Mouse (Mus musculus) embryonic facial prominence, embryonic 15.5 days (tissue): ENCODE results near the gene Sf3b4. TPM values are rescaled to one million over a fixed set of nuclear protein-coding genes. Genes with fewer than 3 reads are reported as not detected.
"Not testable (repeated sequence)": the region's sequence is repeated elsewhere in the genome, so short reads cannot be mapped to it uniquely, and the experiment has no call there.

Experiments used
- ATAC-seq: fragments of 200-750 bp; cut with Nextera tagmentation; 2 replicates; pipeline ENCODE4 v1.8.0; 2017; ENCODE audit warnings: low read depth, moderate TSS enrichment; ENCODE audit not compliant: insufficient number of reproducible peaks, low FRiP score, low TSS enrichment
- H3K27ac ChIP-seq: fragments of 300-500 bp; sonication (generic); replicated peaks from 2 replicates; pipeline ENCODE4 v1.5.1; 2015; ENCODE audit warnings: mild to moderate bottlenecking, inconsistent platforms
- H3K27me3 ChIP-seq: fragments of 300-500 bp; sonication (generic); 2 replicates; pipeline ENCODE4 v1.6.1; 2015; ENCODE audit warnings: inconsistent platforms
- H3K36me3 ChIP-seq: fragments of 300-500 bp; sonication (generic); 2 replicates; pipeline ENCODE4 v1.6.1; 2015; ENCODE audit warnings: mild to moderate bottlenecking, inconsistent platforms
- H3K4me1 ChIP-seq: fragments of 300-500 bp; sonication (generic); 2 replicates; pipeline ENCODE4 v1.6.1; 2015; ENCODE audit warnings: inconsistent platforms
- H3K4me2 ChIP-seq: fragments of 300-500 bp; sonication (generic); replicated peaks from 2 replicates; pipeline ENCODE4 v1.6.1; 2015; ENCODE audit warnings: mild to moderate bottlenecking, inconsistent platforms
- H3K4me3 ChIP-seq: fragments of 300-500 bp; sonication (generic); replicated peaks from 2 replicates; pipeline ENCODE4 v1.5.1; 2015; ENCODE audit warnings: mild to moderate bottlenecking, inconsistent platforms
- H3K9ac ChIP-seq: fragments of 300-500 bp; sonication (generic); 2 replicates; pipeline ENCODE4 v1.6.1; 2015; ENCODE audit warnings: inconsistent platforms
- H3K9me3 ChIP-seq: fragments of 300-500 bp; sonication (generic); replicated peaks from 2 replicates; pipeline ENCODE4 v1.6.1; 2016; ENCODE audit warnings: inconsistent platforms
- WGBS: fragments of 180-500 bp; shearing (Covaris S2); methylation state at CpG from one replicate; pipeline ENCODE4 v1.1.7; 2015; 5-methylcytosine and 5-hydroxymethylcytosine counted together
- microRNA-seq: library from miRNA; unstranded; fragments of <30 nt; microRNA quantifications from one replicate; pipeline ENCODE4, GENCODE M21; 2016; ENCODE audit warnings: borderline number of aligned reads
- polyA plus RNA-seq: library from polyadenylated mRNA; unstranded; fragments of >200 nt; fragmentation: Nextera tagmentation; extraction: Ambion mirVana; gene quantifications from 2 replicates; pipeline ENCODE4 v1.2.1, GENCODE M21; 2015

The Sf3b4 gene
- polyA plus RNA-seq, 1 experiment from 2014 or later, result 167 TPM

GRCm38 (mm10) chr3:96220131-96220764, 48.1 kb downstream of the Sf3b4 start:
- H3K36me3 ChIP-seq, H3K9me3 ChIP-seq, H3K27me3 ChIP-seq: not testable (repeated sequence)
- Histone ChIP-seq H3K27ac (peak overlapping the region; percentile 100), H3K4me3 (peak overlapping the region; percentile 65), H3K9ac (peak overlapping the region; percentile 76), H3K4me2 (peak overlapping the region; percentile 69), H3K4me1 (peaks cover 31% of the 10 kb centered on the region)
- WGBS, result under 1% methylated on average over 41 of the region's 47 CpGs
- ATAC-seq, result 0 out of 2 replicates have a peak, but pooled peaks have one; percentile 0

GRCm38 (mm10) chr3:96220765-96221639, 48.9 kb downstream of the Sf3b4 start, which contains the start of the genes Hist2h2ac and Hist2h2be:
Hist2h2ac (minus strand) TSS chr3:96220880.
Hist2h2be (plus strand) TSS chr3:96221119.
- Histone ChIP-seq H3K4me3 (peak within 1 kb of the TSS; percentile 65), H3K9me3 (no peaks in the 10 kb centered on the region), H3K36me3 (no peaks in the 10 kb centered on the region), H3K4me1 (peaks cover 31% of the 10 kb centered on the region), H3K9ac (peak within 1 kb of the TSS; percentile 76), H3K4me2 (peak within 1 kb of the TSS; percentile 69), H3K27me3 (no peaks in the 10 kb centered on the region), H3K27ac (peak within 1 kb of the TSS; percentile 100)
- peak; percentile 88 for ATAC-seq
- WGBS, result under 1% methylated on average over 43 of the region's 43 CpGs

DNA sequence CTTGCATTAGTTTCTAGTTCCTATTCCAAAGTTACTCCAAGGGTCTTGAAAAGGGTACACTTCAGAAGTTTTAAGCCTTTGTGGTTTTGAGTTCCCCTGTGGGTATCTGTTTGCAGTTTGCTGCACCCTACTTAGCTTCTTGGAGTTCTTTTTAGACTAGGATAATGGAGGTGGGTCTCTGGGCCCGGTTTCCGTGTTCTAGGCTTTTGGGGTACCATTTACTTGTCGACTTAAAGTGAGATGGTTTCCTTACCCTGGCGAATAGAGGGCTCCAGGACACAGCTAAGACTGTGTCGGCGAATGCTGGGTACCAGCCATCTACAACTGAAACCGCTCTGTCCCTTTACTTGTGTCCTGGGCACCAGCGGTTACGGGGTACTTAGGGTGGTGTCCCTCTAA, 49.5 kb downstream of the Sf3b4 start:
- Histone ChIP-seq H3K9me3 (no peaks in the 10 kb centered on the region), H3K4me2 (peak overlapping the region; percentile 69), H3K36me3 (no peaks in the 10 kb centered on the region), H3K4me1 (peaks cover 31% of the 10 kb centered on the region), H3K27ac (peak overlapping the region; percentile 100), H3K4me3 (peak overlapping the region; percentile 65), H3K9ac (peak overlapping the region; percentile 52), H3K27me3 (no peaks in the 10 kb centered on the region)
- WGBS, result 20% methylated on average over 9 of the region's 9 CpGs
- ATAC-seq, result no peak

DNA sequence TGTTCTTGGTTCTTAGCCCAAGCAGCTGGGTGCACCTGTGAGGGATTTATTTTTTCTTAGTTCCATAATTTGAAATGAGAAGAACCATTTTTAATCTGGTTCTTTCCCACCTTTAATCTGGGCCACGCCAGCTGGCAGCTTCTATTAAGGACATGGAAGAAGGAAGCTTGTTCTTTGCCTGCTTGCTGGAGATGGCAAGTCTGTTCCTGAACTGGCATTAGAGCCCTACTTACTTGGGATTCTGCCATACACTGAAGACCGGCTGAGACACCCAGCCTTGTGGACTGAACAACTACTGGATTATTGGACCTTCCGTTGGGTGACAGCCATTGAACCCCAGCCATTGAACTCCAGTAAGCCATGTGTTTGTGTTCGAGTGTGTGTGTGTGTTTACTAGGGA, 50.6 kb downstream of the Sf3b4 start:
- H3K36me3 ChIP-seq, result no peaks in the 10 kb centered on the region
- ATAC-seq, result no peak
- no peak overlapping the region for H3K4me3 ChIP-seq
- H3K27me3 ChIP-seq, result no peaks in the 10 kb centered on the region
- peaks cover 35% of the 10 kb centered on the region for H3K4me1 ChIP-seq
- no peaks in the 10 kb centered on the region for H3K9me3 ChIP-seq
- no peak overlapping the region for H3K9ac ChIP-seq
- WGBS, result 87% methylated on average over 4 of the region's 4 CpGs
- H3K4me2 ChIP-seq, result peak overlapping the region; percentile 69; the same call in 1 of the 2 replicates
- H3K27ac ChIP-seq, result no peak overlapping the region

DNA sequence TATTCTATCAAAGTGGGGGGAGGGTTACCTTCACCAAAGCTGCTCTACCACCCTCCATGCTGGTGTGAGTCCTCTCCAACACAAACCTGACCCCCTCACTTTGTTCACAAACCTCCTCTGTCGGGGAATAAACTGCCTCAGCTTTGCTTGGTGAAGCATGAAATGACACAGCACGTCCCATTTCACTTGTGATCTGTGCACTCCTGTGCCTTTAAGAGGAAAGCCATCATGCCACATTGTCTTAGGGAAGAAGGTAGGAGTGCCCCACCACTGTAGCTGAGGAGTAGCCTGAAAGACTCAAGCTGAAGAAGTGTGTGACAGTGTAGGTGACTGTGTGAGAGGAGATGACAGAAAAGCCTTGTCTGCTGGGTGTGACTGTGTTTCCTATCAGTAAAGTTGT, 53.3 kb downstream of the Sf3b4 start:
- Histone ChIP-seq H3K4me2 (no peak overlapping the region), H3K9me3 (no peaks in the 10 kb centered on the region), H3K27ac (no peak overlapping the region), H3K9ac (no peak overlapping the region), H3K4me3 (no peak overlapping the region), H3K36me3 (no peaks in the 10 kb centered on the region), H3K4me1 (peaks cover 27% of the 10 kb centered on the region), H3K27me3 (no peaks in the 10 kb centered on the region)
- 42% methylated on average over 2 of the region's 2 CpGs for WGBS
- ATAC-seq, result no peak

Small RNAs within 50 kb of the gene (microRNA-seq; reads per million reads assigned to microRNA genes)
- gene Gm44492, result not detected

Other genes with a start within 250 kb of the Sf3b4 start
- 173 and 175 TPM in 2 replicates for gene Anp32e, start 243.1 kb upstream of the Sf3b4 start, polyA plus RNA-seq
- gene Plekho1, start 176.3 kb upstream of the Sf3b4 start, polyA plus RNA-seq, result 36.7 and 47.0 TPM in 2 replicates
- 41.0 and 46.1 TPM in 2 replicates for gene Vps45, start 113.9 kb upstream of the Sf3b4 start, polyA plus RNA-seq
- gene Otud7b, start 67.8 kb upstream of the Sf3b4 start, polyA plus RNA-seq, result 22.0 and 26.1 TPM in 2 replicates
- gene Mtmr11, start 10.3 kb upstream of the Sf3b4 start, polyA plus RNA-seq, result 25.7 and 26.6 TPM in 2 replicates
- 4.8 and 5.6 TPM in 2 replicates for gene Sv2a, start 8.8 kb downstream of the Sf3b4 start, polyA plus RNA-seq
- 50.9 and 52.6 TPM in 2 replicates for gene Bola1, start 47.4 kb downstream of the Sf3b4 start, polyA plus RNA-seq
- gene Hist2h2ab, start 47.5 kb downstream of the Sf3b4 start, polyA plus RNA-seq, result not detected in 2 replicates
- gene Hist2h2ac, start 48.5 kb downstream of the Sf3b4 start, polyA plus RNA-seq, result 5.8 and 10.1 TPM in 2 replicates
- gene Hist2h2be, start 48.8 kb downstream of the Sf3b4 start, polyA plus RNA-seq, result 9.8 and 13.5 TPM in 2 replicates
- gene Hist2h3c2, start 66.8 kb downstream of the Sf3b4 start, polyA plus RNA-seq, result 4.7 and 5.7 TPM in 2 replicates
- gene Hist2h2aa2, start 67.9 kb downstream of the Sf3b4 start, polyA plus RNA-seq, result 76.7 and 79.1 TPM in 2 replicates
- gene Hist2h2aa1, start 73.2 kb downstream of the Sf3b4 start, polyA plus RNA-seq, result 25.9 and 30.4 TPM in 2 replicates
- 1.6 TPM in 1 of 2 replicates, not detected in the other for gene Hist2h3c1, start 74.4 kb downstream of the Sf3b4 start, polyA plus RNA-seq
- 8.7 and 11.5 TPM in 2 replicates for gene Hist2h4, start 91.0 kb downstream of the Sf3b4 start, polyA plus RNA-seq
- 36.0 and 51.5 TPM in 2 replicates for gene Hist2h3b, start 96.3 kb downstream of the Sf3b4 start, polyA plus RNA-seq
- 7.0 and 8.6 TPM in 2 replicates for gene Hist2h2bb, start 97.4 kb downstream of the Sf3b4 start, polyA plus RNA-seq
- 2.2 and 4.4 TPM in 2 replicates for gene Fcgr1, start 121.6 kb downstream of the Sf3b4 start, polyA plus RNA-seq